Mouse (Mus musculus) limb, embryonic 14.5 days (tissue): ENCODE data around the gene Pex13. TPM values are rescaled to one million over a fixed set of nuclear protein-coding genes. Genes with fewer than 3 reads are reported as not detected.

Experiments
- ATAC-seq: fragments of 200-750 bp; cut with Nextera tagmentation; 2 replicates; pipeline ENCODE4 v1.8.0; 2017; ENCODE audit warnings: low read depth, moderate number of reproducible peaks, moderate TSS enrichment; ENCODE audit not compliant: low FRiP score
- DNase-seq: peaks from one replicate; pipeline ENCODE4 v3.0.0-alpha.2; 2015; ENCODE audit warnings: low spot score
- H3K27ac ChIP-seq: fragments of 300-500 bp; sonication (generic); replicated peaks from 2 replicates; pipeline ENCODE4 v1.5.1; 2014; ENCODE audit warnings: low read depth, mild to moderate bottlenecking, low read length, moderate library complexity, mixed read lengths
- H3K27me3 ChIP-seq: fragments of 300-500 bp; sonication (generic); 2 replicates; pipeline ENCODE4 v1.6.1; 2014; ENCODE audit warnings: low read length, mixed read lengths; ENCODE audit not compliant: control insufficient read depth, insufficient read depth
- H3K36me3 ChIP-seq: fragments of 300-500 bp; sonication (generic); 2 replicates; pipeline ENCODE4 v1.6.1; 2014; ENCODE audit warnings: mild to moderate bottlenecking, low read length, moderate library complexity, mixed read lengths; ENCODE audit not compliant: control insufficient read depth, insufficient read depth
- H3K4me1 ChIP-seq: fragments of 300-500 bp; sonication (generic); 2 replicates; pipeline ENCODE4 v1.6.1; 2014; ENCODE audit warnings: antibody characterized with exemption, low read length, mixed read lengths; ENCODE audit not compliant: control insufficient read depth, insufficient read depth
- H3K4me2 ChIP-seq: fragments of 300-500 bp; sonication (generic); replicated peaks from 2 replicates; pipeline ENCODE4 v1.6.1; 2014; ENCODE audit warnings: low read depth, mild to moderate bottlenecking, low read length, moderate library complexity; ENCODE audit not compliant: severe bottlenecking
- H3K4me3 ChIP-seq: fragments of 300-500 bp; sonication (generic); replicated peaks from 2 replicates; pipeline ENCODE4 v1.5.1; 2014; ENCODE audit warnings: low read length
- H3K9ac ChIP-seq: fragments of 300-500 bp; sonication (generic); 2 replicates; pipeline ENCODE4 v1.6.1; 2014; ENCODE audit warnings: mild to moderate bottlenecking, low read depth, low read length, moderate library complexity; ENCODE audit not compliant: severe bottlenecking
- H3K9me3 ChIP-seq: fragments of 300-500 bp; sonication (generic); 2 replicates; pipeline ENCODE4 v1.6.1; 2016; ENCODE audit warnings: low read length; ENCODE audit not compliant: control insufficient read depth
- POLR2A ChIP-seq: fragments of 200-500 bp; IDR thresholded peaks from 2 replicates; pipeline ENCODE4 v1.8.0; 2012; ENCODE audit warnings: inconsistent platforms, mild to moderate bottlenecking, moderate library complexity, borderline replicate concordance; ENCODE audit not compliant: insufficient read depth, insufficient read length; ENCODE audit errors: extremely low read depth
- WGBS: fragments of 180-500 bp; shearing (Covaris S2); extraction: QIAGEN DNeasy Blood & Tissue Kit; methylation state at CpG from one replicate; pipeline ENCODE4 v1.1.7; 2014; 5-methylcytosine and 5-hydroxymethylcytosine counted together
- polyA plus RNA-seq, 2 experiments: library from polyadenylated mRNA; depleted of rRNA in 1 of 2; stranded (reverse) in 1 of 2; unstranded in 1 of 2; fragments of >200 nt; fragmentation: Nextera tagmentation in 1 of 2; extraction: Ambion mirVana in 1 of 2; gene quantifications; 2 replicates each; pipeline versions ENCODE4 v1.2.1 to v1.2.3; 2012 to 2014

Pex13 gene
- polyA plus RNA-seq, 2 experiments: 15.2 to 36.3 TPM

DNA sequence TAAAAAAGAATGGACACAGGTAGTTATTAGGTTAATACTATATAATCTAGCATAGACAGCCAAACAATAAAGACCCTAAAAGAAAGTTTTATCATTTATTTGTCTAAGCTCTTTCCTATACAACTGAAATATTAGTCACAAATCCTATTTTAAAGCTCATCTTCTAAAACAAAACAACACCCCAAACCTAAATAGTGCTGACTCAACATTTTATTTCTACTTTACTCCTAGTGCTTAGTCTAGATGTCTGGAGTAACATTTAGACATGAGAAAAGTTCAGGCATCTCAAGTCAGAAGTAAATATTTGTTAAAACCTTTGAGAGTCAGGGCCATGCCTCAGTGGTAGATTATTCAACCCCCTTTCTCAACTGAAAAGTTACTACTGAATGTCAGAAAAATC lies 18.3 kb downstream of the Pex13 start:
- Histone ChIP-seq H3K4me2 (no peak overlapping the region), H3K36me3 (peaks cover 17% of the 10 kb centered on the region; the same call in 1 of the 2 replicates), H3K27ac (no peak overlapping the region), H3K27me3 (no peaks in the 10 kb centered on the region), H3K4me3 (no peak overlapping the region), H3K9me3 (no peaks in the 10 kb centered on the region), H3K9ac (no peak overlapping the region), H3K4me1 (no peaks in the 10 kb centered on the region)
- TF ChIP-seq POLR2A: no peak
- ATAC-seq (no peak), DNase-seq (no peak)

DNA sequence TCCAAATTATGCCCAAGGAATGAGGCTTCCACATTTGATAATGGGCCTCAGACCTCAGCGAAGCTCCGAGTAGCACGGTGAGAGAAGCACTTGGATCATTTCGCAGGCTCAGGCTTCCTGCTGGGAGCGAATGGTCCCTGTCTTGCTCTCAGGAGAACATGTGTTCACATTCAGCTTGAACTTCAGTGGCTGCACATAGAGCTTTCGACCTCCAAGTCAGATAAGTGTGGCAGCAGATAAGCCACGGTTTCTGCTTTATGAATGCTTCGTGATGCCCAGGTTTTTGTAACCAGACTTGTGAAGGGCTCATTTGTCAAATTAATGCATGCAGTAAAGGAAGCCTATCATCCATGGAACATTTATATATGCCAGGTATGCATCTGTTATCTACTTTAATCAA lies 31.2 kb downstream of the Pex13 start:
- Histone ChIP-seq H3K27me3 (no peaks in the 10 kb centered on the region), H3K4me1 (no peaks in the 10 kb centered on the region), H3K36me3 (no peaks in the 10 kb centered on the region), H3K27ac (no peak overlapping the region), H3K9me3 (no peaks in the 10 kb centered on the region), H3K4me3 (no peak overlapping the region), H3K4me2 (no peak overlapping the region), H3K9ac (no peak overlapping the region)
- TF ChIP-seq POLR2A: no peak
- ATAC-seq (no peak), DNase-seq (no peak)
- 72% methylated on average over 8 of the region's 8 CpGs for WGBS

DNA sequence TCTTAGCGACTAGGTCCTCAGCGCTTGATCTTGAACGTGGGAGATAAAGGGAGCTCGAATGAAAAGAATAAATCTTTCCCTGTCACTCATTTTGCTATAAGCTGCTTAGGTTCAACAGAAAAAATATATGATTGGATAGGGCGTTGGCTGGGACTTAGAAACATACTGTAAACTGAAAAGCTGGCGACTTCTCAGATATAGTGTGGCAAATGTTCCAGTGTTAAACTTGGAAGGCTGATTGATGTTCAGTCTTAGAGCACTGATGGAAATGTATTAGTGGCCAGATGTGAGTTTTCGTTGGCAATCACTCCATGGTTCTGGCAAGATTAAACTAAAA lies 31.9 kb downstream of the Pex13 start:
- H3K4me3 ChIP-seq: peak overlapping the region; percentile 81
- H3K4me1 ChIP-seq: no peaks in the 10 kb centered on the region
- H3K36me3 ChIP-seq: no peaks in the 10 kb centered on the region
- no peaks in the 10 kb centered on the region for H3K9me3 ChIP-seq
- no peaks in the 10 kb centered on the region for H3K27me3 ChIP-seq
- DNase-seq: peak; percentile 42
- no peak overlapping the region for H3K27ac ChIP-seq
- WGBS: 8% methylated on average over 7 of the region's 7 CpGs
- H3K9ac ChIP-seq: peak overlapping the region; percentile 93; the same call in 1 of the 2 replicates
- no peak for TF ChIP-seq POLR2A
- ATAC-seq: peak; percentile 20
- H3K4me2 ChIP-seq: peak overlapping the region; percentile 83

DNA sequence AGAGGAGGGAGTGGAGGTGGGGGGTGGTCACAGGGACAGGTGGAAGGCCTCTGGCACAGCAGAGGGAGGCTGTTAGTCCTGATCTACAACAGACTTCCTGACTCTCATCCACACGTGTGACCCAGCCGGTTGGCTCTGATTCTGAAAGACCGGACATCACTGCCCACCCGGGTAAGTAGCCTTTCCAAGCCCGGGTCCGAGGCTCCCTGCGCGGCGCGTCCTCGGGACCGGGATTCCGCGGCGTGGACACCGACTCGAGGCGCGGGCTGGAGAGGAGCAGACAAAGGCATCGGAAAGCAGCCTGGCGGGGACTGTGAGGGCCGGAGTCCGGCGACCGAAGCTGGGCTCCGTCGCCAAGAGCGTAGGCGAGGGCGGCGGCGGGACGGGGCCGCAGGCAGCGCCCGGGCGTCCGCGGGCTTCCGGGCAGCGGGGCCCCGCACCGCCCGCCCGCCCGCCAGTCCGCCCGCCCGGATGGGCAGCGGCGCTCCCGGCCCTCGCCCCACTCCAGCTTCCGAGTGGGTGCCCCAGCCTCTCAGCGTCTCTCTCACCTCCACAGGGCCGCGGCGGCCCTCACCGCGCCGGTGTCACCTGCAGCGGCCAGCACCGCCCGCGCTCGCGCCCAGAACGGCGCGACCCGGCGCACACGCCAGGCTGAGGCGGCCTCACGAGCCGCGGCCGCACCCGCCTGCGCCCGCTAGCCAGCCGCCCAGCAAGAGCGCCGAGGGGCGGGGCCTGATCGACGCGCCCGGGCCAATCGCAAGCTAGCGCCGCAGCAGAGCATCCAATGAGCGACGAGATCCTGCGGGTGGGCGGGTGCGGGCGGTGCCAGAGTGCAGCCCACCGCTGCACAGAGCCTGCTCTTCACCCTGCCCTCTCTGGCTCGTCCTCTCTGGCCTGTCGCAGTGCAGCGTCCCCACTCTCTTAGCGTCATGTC lies 32.5 kb downstream of the Pex13 start, which contains the start of gene 0610010F05Rik:
0610010F05Rik (minus strand) TSS at position 695 of the 934 bp plus-strand sequence.
- H3K36me3 ChIP-seq: 0 out of 2 replicates have a peak, but pooled peaks cover 4% of the 10 kb centered on the region
- no peaks in the 10 kb centered on the region for H3K4me1 ChIP-seq
- peak; percentile 77; the same call in 1 of the 2 replicates for TF ChIP-seq POLR2A
- H3K9ac ChIP-seq: peak within 1 kb of the TSS; percentile 93
- peak; percentile 94 for DNase-seq
- WGBS: under 1% methylated on average over 46 of the region's 103 CpGs
- H3K9me3 ChIP-seq: no peaks in the 10 kb centered on the region
- peak within 1 kb of the TSS; percentile 83 for H3K4me2 ChIP-seq
- H3K27me3 ChIP-seq: no peaks in the 10 kb centered on the region
- peak; percentile 98 for ATAC-seq
- H3K27ac ChIP-seq: peak within 1 kb of the TSS; percentile 81
- peak within 1 kb of the TSS; percentile 81 for H3K4me3 ChIP-seq

DNA sequence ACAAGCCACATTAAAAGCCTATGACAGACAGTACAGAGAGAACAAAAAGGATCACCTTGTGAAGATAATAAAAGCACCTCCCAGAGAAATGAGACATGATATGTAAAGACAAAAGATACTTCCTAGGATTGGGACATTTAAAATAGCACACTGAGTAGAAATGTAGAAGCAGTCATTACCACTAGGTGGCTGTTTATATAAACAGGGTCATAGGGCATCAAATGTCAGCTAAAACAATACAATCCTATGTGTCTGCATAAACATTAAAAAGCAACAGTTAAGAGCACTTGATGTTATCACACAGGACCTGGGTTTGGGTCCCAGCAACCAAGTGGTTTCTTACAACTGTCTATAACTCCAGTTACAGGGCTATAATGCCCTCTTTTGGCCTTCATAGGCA lies 35.1 kb downstream of the Pex13 start:
- no peaks in the 10 kb centered on the region for H3K27me3 ChIP-seq
- H3K9ac ChIP-seq: no peak overlapping the region
- H3K4me3 ChIP-seq: no peak overlapping the region
- no peak overlapping the region for H3K4me2 ChIP-seq
- H3K9me3 ChIP-seq: no peaks in the 10 kb centered on the region
- no peak overlapping the region for H3K27ac ChIP-seq
- no peaks in the 10 kb centered on the region for H3K4me1 ChIP-seq
- no peak for ATAC-seq
- TF ChIP-seq POLR2A: no peak
- peaks cover 8% of the 10 kb centered on the region; the same call in 1 of the 2 replicates for H3K36me3 ChIP-seq
- DNase-seq: no peak
